Mouse (Mus musculus) induced T-regulatory cell, adult 2 months (primary cell): ENCODE measurements at regions not wholly inside any gene's neighbourhood (a gene's known extent, or its start where the extent isn't known, plus 50 kb on each side); places are given as distances from the start of the nearest gene placed in this dataset.

Experiments used
- DNase-seq: peaks from one replicate; pipeline ENCODE4 v3.0.0-alpha.2; 2012; ENCODE audit warnings: low read depth

DNA sequence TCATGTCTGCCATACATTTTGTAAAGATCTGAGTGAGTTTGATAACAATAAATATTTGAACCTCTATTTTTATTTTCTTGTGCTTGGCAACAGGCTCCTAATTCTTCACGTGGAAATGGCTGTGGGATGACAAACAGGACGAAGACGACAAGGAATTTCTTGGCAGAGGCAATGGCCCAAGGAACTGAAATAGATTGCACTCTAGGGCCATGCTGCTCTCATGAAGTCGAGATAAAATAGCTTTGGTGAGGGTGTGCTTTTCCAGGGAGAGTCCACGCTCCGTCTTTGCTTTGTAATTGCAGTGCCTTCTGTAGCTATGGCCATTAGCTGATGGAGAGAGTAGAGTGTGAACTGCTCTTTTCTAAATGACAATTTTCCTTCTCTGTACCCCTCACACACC lies 50.9 kb upstream of the 1810046K07Rik start:
- DNase-seq = no peak

DNA sequence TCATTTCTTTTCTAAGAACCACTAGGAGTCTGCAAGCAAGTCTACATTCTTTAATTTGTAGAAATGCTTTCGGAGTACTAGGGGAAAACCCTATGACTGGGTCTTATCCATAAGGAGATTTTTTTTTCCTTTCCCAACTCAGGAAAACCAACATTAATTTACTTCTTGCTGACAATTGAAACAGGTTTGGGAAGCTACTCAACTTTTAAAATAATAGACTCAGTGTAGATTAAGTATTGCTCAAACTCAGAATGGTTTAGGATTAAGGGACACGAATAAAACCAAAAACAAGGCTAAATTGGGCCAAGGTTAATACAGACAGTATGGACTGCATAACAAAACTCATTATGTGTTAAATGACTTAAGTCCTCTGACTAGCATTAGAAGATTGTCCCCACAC lies 65.2 kb upstream of the 1810046K07Rik start:
- no peak for DNase-seq

DNA sequence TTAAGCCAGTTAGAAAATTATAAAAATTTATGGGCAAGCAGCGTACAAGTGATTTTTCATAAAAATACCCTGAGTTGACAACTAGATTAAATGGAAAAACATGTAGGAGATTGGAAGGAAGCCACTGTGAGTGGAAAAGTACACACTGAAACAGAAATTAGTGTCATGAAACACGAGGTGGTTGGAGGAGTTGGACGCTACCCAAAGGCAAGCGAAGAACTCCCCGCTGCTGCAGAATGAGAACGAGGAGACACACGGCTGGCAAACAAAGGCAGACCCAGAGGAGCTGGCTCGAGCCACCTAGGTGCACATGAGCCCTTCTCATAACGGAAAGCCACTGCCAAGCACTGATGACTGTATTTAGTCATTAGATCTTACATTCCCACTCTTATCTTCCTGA lies 65.7 kb upstream of the 1810046K07Rik start:
- no peak for DNase-seq

DNA sequence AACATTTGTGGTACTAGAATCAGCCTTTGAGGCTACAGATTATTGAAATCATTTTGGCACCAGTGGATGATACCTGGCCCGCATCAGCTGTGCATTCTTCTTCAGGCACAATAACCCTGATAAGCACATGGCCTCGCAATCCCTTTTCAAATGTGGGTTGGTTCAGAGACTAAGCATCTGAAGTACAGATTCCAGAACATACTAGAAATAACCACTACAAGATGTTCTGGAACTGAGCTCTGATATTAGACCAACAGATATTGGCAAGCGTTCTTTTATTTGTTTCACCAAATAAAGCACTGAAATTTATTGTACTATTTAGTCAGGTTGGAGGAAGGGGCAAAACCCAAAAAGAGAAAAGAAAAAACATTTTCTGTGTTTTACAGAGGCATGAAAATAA lies 68.1 kb upstream of the 1810046K07Rik start:
- DNase-seq = no peak

DNA sequence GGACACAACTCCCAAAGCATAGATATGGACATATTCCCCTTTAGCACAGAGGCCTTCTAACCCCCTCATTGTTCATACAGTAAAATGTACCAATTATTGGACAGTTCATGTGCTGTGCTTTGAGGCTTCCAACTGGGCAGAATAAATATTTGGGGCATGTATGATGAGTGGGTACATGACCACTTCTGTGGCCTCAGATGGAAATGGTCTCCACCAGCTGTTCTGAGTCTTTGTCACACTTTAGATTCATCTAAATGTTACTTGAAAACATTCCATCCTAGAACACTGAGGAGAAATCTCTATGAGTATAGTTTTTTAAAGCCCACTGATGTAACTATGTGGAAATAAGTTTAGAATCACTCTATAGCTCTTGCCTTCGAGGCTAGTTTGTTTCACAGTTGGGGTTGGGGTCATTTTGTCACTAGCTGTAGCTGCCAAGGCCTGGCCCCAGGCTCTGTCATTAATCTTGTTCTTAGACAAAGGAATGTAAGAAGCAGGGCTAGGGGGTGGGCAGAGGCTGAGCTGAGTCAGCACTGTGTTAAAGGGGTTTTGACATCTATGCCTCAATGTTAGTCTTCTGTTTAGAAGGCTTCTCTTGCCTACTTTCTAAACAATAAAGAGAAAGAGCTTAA lies 69.0 kb upstream of the 1810046K07Rik start:
- no peak for DNase-seq

DNA sequence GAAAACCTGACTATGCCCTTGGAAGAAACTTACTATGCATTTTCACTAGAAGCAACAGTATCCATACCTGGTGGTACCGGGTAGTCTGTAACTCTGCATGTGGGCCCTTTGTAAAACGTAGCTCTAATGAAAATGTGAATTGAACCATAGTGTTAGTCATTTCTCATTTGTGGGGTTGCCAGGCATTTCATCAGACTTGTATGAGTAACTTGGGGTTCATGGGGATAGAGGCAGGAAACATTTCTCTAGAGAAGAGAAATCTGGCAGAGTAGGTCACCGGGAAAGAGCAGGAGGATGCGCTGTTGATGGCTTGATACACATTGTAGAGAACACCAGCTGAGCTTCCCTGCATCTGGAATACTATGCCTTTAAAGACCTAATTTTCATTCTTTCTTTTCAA lies 70.2 kb upstream of the 1810046K07Rik start:
- DNase-seq = no peak

DNA sequence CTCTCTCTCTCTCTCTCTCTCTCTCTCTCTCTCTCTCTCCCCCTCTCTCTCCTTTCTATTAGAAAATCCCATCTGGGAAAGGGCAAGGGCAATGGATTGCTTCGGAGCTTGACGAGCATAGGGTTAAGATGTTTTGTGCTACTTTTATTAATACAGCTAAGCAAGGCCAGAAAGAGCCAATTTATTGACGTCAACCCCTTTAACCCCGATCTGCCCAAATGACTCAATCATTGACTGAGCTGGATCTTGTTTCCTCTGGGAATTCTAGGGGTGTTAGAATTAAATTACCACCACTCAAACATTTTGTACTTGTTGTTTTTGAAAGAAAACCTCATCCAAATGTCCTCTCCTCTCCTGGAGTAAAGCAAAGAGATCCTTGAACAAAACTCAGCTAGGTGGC lies 70.6 kb upstream of the 1810046K07Rik start:
- DNase-seq = no peak

DNA sequence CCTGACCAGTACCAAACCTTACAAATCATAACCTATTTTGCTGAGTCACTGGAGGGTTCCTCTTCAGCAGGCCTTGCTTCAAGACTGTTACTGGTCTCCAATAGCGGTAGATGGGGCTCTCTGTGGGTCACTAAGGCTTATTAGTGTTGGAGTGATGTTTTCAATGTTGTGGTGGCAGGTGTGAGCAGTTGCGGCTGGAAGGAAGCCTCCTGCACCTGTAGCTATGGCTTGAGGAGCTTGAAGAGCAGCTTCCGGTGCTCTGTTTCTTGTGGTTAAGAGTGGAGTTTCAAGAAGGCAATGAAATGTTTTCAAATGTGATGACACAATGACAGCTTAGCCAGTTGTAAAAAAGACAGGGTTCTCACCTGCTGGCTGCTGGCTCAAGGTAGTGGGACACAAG lies 73.1 kb upstream of the 1810046K07Rik start:
- peak; percentile 67 for DNase-seq

DNA sequence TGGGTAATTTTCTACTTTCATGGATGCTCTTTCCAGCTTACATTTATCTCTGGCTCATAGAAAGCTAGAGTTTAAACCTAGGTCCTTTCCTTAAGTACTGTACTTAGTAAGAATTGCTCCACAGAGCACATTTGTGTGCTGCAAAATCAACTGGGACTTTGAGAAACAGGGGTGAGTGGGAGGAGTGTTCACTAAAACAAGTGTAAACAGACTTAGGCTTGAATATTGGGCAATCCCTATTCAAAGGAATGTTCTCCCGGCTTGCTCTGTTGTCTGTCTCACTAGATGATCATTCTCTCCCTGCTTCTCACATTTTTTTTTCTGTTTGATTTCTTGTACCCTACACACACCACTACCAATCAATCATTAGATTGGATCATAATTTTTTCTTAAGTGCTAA lies 79.3 kb upstream of the 1810046K07Rik start:
- DNase-seq = no peak

DNA sequence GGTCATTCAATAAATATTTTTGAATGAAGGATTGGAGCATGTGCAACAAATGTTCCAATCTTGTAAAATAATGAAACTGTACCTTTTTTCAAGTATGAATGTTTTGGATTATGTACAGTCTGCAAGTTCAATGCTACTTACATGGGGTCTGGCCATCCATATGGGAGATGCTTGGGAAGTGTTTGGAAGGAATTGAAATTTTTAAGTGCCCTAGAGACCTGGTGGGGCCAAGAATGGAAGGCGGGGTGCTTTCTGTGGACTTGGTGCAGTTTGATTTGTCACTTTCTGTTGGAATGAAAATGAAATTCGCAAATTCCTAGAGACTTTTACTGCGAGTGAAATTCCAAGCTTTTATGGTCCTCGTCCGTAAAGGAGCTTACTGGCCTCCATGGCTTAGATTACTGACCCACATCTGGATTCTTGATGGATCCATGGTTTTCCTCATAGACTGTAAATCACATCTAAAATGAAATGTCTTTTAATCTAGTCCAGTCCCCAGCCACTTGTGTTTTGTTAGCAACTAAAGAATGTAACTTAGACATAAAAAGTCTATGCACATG lies 90.3 kb upstream of the 1810046K07Rik start:
- no peak for DNase-seq

DNA sequence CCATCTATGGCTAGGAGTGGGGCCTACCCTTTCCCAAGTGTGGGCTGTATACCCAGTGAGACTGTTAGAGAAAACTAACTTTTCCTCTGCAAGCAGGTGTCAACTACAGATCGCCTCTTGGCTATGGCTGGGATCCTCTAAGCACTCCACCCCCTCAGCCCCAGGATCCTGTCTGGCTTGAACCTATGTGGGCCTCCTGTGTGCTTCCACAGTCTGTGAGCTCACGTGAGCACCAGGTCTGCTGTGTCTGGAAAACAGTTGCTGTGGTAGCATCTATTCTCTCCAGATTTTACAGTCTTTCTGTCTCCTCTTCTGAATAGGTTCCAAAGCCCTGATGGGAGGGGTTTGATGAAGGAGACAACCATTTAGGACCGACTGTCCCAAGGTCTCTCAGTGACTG lies 93.8 kb upstream of the 1810046K07Rik start:
- no peak for DNase-seq

DNA sequence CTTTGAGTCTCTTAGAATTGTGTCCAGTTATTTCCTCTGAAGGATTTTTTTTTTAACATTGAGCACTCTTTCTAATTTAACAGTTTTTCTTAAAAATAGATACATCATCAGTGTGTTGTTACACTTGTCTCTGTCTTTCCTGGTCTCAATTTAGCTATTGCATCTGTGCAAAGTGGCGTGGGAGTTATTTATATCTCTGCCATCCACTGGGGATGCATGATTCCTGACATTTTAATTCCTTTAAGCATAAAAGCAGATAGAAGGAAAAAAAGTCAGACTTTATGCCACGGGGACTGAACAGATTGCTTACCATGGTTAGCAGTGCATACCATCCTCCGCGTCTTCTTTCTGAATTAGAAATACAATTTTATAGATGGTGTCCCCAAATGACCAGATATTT lies 94.6 kb upstream of the 1810046K07Rik start:
- DNase-seq = no peak

DNA sequence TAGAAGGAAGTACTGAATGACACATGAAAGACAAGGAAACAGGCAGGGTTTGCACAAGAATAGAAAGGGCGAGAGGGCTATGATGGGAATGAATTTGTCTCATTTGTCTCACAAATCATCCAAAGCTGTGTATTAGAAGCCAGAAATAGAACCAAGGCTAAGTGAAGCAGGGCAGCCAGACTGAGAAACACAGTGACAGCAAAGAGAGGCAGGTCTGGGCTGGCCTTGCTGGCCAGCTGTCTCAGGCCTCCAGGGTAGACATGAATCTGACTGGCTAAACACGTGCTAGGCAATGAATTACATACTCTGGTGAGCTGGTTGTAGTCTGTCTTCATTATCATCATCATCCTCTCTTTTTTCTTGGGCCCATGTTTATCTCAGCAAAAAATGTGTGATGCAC lies 101.7 kb upstream of the 1810046K07Rik start:
- DNase-seq = no peak

DNA sequence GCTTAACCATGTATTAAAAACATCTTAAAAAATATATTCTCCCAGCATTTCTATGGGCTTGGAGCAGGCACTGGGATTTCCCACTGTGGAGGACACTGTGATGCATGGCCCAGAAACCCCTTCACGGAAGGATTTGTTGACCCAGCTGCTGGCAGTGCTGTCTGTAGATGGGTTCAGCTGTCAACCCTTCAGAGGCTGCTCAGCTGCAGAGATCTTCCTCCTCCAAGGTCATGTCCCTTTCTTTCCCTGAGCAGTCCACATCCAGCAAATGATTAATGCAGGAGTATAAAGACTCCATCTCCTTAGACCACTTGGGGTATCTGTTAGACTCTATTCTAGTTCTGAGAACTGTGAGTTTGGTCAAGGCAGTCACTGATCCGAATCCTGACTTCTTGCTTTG lies 108.4 kb upstream of the 1810046K07Rik start:
- no peak for DNase-seq

DNA sequence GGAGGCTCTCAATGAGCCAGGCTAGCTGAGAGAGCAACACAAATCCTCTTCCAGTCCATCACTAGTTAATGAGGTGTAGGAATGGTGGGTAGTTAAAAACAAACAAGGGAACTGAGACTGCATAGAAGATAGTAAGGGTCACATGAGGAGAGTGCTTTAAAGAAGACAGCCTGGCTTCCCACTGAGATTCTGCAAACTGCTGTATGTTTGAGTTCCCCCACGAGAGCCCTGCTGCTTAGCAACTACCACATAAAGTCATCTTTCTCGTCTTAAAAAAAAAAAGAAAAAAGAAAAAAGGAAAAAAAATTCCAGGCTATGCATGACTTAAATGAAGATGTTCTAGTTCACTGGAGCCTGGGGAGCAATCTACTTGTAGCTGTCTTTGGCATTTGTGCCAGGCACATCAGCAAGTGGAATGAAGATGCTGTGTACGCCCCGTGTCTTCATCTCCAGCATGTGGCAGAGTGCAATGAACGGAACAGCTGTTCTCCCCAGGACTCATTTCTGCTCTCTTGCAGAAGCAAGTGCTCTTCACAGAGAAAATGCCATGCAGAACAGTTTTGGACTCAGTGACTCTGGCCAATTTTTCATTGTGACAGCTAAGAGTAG lies 113.2 kb upstream of the 1810046K07Rik start:
- DNase-seq = no peak

DNA sequence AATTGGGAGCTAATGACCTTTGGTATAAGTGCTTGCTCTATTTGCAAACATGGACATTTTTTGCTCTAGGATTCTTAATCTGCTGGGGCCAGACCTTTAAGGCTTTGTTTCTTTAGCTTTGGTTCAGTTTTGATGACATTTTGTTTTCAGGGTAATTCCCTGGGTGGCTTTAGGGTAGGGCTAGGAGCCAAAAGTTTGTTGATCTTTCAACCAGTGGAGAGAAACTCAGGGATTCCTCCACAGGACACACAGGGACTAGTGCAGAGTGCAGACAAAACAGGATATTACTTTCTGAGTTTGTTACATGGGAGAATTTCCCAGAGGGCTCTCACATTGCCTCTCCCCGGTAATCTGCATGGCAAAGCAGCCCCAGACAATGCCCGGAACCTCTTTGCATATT lies 127.0 kb upstream of the 1810046K07Rik start:
- no peak for DNase-seq

DNA sequence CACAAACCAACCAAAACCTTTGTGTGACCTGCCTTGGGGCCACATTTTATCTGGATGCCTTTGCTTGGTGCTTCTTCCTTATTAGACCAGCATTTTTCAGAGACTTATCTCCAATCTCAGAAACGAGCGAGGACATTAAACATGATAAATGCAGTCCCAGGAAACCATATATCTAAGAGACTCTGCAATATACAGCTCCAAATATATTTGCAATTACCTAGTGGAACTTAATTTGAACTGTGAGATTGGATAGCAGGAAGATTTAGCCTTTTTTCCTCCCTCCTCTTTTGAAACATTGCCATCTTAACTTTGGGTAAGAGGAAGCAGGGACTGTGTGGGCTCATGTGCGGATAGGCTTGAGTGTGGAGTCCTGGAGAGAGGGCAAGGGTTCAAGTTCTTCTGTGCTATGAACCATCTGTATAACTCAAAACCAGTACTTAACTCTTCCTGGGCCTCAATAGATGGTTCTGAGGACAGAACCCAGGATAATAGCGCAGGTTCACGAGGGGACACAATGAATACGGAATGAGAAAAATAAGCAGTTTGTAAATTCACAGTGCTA lies 133.8 kb upstream of the 1810046K07Rik start:
- DNase-seq = no peak

DNA sequence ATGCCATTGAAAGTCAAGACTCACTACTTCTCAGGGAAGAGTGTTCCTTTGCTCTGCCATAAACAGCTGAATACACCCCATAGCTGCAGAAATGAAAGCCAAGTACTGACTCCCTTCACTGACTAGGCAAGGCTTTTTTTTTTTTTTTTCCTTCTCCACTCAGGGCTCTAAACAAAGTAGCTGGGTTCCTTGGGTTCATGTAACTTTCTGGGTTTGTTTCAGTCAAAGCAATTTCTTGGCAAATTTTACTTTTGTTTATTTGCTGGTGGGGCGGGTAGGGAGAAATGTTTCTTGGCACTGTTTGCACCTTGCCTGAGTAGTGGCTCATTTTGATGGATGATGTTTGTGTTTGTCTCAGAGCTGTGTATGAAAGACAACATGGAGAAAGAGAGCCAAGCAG lies 141.3 kb upstream of the 1810046K07Rik start:
- no peak for DNase-seq

DNA sequence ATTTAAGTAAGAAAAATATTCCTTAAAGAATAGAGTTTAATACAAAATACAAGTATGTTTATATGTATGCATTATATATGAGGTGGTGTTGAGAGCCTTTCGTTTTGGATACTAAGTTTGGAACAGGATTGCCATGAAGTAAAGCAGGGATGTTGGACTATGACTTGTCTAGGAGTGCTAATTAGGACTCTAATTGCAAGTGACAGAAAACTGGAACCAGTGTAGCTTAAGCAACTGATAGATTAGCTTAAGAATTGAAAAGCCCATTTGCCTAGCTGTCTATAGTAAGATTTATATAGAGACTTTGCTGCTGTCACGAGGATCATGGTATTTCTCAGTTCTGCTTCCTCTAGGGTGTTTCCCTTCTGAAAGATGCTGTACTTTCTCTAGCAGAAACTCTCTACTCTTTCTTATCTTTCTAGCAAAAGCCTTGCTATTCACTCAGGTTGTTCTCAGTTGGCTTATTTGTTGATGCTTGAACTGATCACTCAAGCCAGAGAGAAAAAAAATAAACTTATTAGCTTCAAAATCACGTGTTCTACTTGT lies 147.9 kb upstream of the 1810046K07Rik start:
- DNase-seq = no peak

DNA sequence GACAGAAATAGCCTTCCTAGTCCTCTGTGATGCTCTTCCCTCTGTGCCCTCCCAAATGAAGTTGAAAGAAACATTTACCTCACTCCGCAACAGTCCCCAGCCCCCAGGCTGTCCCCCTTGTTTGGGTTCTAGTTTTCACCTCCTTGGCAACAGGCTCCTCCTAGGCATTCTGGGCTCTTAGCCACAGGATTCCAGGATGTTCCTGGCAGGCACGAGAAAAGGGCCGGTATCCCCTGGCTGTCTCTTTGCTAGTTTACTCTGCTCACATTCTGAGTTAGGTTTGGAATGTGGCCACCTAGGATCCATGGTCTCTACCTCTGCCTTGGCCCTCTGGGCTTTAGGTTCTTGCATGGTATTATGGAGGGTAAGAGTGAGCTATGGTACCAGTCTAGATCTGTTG lies 159.1 kb upstream of the 1810046K07Rik start:
- no peak for DNase-seq

DNA sequence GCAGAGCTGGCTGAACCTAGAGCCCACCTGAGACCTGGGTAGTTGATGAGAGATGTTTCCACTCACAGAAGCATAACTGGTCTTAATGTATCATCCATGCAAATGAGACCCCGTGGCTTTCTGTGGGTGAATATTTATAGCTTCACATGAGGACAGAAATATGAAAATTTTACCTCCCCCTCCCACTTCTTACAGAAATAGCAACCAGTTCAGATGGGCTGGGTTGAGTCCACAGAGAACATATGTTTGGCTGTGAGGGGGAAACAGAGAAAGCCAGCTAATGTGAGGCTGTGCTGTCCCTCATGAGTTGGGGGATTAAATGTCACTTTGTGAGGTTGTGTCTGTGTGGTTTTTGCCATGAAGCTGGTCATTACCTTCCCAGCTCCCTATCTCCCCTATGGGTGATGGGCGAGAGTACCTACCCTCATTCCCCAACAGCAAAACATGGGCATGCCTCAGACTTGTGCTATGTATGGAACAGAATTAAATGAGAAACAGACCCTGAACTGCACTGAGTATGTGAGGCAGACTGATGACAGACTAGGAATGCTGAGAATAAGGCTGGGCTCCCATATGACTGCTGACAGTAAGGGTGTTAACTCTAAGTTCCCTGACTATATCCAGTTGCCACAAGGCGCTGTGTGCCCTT lies 178.7 kb upstream of the 1810046K07Rik start:
- DNase-seq = no peak

DNA sequence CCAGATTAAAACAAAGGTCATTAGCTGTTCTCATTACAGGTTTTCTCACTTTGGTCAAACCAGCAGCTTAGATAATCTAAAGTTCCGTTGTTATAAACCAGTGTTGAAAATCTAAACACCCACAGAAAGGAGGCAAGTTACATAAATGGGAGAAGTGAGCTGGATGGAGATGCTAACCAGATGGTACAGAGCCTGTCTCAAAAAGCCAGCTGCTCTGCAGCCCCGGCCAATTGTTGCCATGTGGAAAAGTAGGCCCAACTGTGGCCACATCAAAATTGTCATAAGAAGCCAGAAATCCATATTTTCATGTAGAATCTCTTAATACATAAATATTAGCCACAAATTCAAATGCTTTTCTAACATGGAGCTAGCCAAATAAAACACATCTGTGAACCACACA lies 188.9 kb upstream of the 1810046K07Rik start:
- no peak for DNase-seq

DNA sequence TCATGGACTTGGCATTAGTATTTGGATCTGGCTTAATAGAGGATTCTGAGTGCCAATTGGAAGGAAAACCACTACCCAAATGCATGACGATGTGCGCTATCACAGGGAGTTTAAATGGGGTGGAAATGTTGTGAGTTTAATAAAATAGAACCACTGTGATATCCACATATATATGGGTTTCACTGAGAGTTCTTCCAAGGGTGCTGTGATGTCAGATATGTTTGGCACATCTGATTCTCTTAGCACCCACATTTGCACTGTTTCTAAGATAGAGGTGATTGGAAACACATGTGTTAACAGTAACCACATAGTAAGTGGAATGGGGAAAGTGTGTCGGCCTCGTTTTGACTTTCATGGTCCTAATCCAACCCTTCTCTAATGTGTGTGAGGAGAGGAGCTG lies 189.7 kb upstream of the 1810046K07Rik start:
- DNase-seq = no peak
